Mouse (Mus musculus) urinary bladder, postnatal 25 days (tissue): ENCODE data around the gene Dab2.

Source experiments
- DNase-seq: peaks from one replicate; pipeline ENCODE4 v3.0.0; 2022; ENCODE audit warnings: low spot score

The Dab2 gene

GRCm38 (mm10) chr15:6299554-6299953, at the start of gene Dab2:
Gene Dab2 (plus strand): TSS chr15:6299788.
- no peak for DNase-seq

- no peak for DNase-seq
Measured at GRCm38 (mm10) chr15:6253471-6253870, 46.1 kb upstream of the Dab2 start.

GRCm38 (mm10) chr15:6254383-6254782, 45.2 kb upstream of the Dab2 start:
- DNase-seq = no peak

DNA sequence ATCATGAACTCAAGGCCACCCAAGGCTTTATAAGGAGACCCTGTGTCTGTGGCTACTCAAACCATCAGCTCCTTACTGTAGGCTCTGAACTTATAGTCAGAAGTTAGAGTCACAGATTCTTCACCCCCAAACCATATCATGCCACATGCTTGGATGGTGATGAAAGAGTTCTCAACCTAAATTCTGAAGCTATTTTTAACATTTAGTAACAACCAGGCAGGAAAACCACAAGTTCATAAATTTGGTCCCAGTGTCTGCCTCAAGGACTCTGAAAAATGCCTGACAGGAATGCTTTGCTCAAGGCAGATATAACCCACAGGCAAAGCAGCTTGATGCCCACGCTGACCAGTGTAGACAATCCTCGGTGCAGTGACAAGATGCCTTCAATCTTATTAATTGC, 42.5 kb upstream of the Dab2 start:
- no peak for DNase-seq

DNA sequence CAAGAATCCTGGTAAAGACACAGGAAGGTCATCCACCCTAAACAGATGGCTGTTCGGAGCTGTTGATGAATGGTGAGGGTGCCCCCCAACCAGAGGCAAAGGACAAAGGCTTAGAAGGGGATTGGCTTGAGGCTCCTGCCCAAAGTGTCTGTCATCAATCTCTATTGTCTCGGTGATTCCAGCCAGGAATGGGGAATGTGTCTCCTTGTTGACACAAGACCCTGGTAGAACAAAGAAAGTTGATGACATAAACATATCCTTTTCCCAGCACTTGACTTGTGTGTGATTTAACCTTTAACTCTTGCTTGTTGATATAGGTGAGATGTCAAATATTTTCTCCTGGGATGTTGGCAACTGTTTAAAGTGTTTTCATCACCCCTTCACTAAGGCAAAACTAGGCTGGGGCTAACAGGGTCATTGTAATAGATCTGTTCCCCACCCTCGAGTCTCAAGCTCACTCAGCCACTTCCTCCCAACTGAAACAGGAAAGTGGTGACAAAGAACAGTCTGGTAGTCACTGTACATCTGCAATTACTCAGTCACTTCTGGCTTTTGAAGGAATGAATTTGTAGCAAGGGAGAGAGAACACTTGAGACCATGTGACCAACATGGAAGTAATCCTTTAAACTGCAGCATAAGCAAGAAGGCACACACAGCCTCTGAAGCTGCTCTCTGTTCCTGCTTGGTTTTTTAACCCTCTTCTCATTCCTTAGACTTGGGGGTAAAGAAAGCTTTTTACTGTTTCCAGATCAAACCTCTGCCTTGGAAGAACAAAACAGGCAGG, 39.4 kb upstream of the Dab2 start:
- no peak for DNase-seq

DNA sequence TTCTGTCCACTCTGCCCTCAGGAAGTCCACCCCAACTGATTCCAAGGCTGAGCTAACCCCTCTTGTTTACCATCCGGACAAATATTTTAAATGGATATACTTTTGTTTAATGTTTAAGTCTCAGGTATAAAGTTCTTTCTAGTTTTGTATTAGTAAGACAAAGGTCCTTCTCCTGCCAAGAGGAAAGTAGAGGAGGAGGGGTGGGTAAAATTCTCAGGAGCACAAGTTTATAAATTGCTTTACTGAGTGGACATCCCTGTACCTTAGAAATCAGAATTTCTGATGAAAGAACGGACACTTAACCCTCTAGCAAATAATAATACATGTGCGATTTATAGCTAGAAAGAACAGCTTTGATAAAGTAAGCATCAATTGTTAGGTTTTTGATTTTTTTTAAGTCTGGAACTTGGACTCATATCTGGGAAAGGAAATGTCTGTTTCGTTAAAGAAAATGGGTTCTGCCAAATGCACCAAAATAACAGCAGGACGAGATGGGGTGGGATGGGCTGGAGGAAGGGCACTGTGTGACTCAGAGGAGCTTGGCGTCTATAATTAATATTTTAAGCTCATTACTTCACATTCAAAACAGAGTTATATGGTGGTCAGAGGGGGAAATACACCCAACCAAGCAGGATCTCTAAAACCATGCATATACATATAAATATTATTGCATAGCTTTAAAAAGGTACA, 38.7 kb upstream of the Dab2 start:
- no peak for DNase-seq

- DNase-seq = no peak
Measured at GRCm38 (mm10) chr15:6267147-6267758, 32.3 kb upstream of the Dab2 start.

- DNase-seq = no peak
Measured at GRCm38 (mm10) chr15:6278606-6279468, 20.8 kb upstream of the Dab2 start.

- DNase-seq = no peak
Measured at GRCm38 (mm10) chr15:6280021-6280451, 19.6 kb upstream of the Dab2 start.

- no peak for DNase-seq
Measured at GRCm38 (mm10) chr15:6283249-6283648, 16.3 kb upstream of the Dab2 start.

DNA sequence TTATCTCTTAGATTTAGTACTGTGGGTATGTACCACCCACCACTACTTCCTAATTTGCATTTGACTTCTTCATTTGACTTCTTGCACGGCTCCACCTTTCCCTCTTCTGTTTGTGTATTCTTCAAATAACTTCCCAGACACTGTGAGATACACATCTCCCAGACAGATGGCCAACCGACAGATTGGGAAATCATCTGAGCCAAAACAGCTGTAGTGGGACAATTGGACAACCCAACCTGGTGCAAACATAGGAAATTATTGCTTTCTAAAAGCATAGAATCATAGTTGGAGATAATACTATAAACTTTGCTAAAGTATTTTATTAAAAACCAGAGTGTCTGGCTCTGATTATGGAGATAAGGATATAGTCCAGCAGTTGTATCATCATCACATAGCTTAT, 3.5 kb upstream of the Dab2 start:
- DNase-seq = no peak

- no peak for DNase-seq
Measured at GRCm38 (mm10) chr15:6298726-6299125, 862 bp upstream of the Dab2 start.

GRCm38 (mm10) chr15:6302219-6302618, 2.6 kb downstream of the Dab2 start:
- DNase-seq = no peak

DNA sequence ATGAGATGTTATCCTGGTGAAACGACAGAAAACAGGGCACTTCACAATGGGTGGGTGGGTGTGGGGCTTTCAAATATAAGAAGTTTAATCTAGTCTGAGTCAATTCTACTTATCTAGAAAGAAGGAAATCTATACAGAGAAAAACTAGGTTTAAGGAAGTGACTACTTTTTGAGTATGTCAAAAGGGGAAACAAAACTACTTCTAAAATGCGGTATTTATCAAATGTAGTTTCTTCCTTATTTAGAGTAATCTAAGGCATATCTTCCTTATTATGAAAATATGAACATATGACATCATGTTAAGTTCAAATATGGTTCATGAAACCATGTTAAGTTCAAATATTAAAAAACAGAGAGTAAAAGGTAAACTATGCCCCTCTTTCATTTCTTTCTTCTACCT, 4.2 kb downstream of the Dab2 start:
- no peak for DNase-seq

GRCm38 (mm10) chr15:6309633-6310032, 10.0 kb downstream of the Dab2 start:
- no peak for DNase-seq

GRCm38 (mm10) chr15:6310417-6310816, 10.8 kb downstream of the Dab2 start:
- no peak for DNase-seq

GRCm38 (mm10) chr15:6312396-6312795, 12.8 kb downstream of the Dab2 start:
- DNase-seq = no peak

GRCm38 (mm10) chr15:6319352-6319751, 19.8 kb downstream of the Dab2 start:
- no peak for DNase-seq

DNA sequence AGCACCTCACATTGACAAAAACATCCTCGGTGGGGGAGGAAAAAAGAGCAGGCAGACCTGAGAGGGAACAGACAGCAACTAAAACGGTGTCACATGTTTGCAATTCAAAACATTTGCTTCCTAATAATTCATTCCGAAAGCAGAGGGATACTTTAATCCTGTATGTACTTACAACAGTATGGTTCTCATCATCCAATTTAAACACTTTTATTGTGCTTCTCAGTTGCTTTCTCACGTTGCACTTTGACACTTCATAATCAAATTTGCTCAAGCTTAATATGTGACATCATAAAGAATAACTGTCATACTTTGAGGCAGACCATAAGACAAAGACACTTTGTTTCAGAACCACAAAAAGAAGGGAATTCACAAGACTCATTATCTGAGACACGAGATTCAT, 20.9 kb downstream of the Dab2 start:
- DNase-seq = no peak

DNA sequence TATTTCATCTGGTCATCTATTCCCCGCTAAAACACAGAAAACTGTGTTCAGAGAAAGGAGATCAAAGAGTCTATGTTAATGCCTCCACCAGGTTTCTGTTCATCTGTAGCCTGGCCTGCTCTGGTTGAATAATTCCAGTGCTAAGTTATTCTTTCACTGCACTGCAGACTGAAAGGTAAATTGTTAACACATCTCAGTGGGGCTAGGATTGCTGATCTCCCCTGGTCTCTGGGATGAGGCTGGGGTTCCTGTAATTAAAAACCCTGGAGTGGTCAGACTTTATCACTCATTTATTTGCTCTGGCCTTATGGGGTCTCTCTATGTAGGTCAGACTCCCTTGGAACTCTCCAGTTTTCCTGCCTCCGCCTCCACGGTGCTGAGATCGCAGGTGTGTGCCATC, 21.7 kb downstream of the Dab2 start:
- no peak for DNase-seq

DNA sequence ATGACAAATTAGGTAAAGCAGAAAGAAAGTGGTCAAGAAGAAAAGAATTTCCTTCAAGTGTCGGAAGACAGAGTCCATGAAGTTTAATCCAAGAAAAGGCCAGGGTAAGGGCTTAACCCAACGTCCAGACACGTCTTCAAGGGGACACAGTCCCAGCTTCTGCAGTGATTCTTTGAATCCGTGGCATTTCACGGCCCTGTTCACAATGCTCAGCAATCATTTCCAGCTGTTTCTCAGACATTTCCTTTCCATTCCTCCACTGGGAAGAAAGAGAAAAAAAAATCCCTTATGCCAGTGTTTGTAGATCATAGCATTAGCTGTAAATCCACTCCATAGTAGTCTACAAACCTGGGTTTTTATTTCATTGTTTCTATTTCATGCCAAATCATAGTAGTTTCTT, 22.7 kb downstream of the Dab2 start:
- DNase-seq = no peak

DNA sequence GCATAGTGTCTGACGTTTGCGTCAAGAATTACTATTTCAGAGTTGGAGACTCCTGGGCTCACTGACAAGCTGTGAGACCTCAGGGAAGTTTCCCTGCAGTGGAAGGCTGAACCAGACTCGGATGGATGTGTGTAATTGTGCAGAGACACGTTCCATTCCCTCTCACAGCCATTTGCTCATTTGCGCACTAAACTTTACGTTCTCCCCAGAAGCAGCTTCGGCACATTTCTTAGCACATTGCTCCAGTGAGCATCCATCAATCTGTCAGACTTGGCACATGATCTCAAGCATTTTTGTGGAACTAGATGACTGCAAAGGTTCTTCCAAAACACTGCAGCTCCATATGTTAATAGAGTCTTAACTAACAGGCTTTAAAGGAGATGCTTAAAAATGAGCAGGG, 24.0 kb downstream of the Dab2 start:
- no peak for DNase-seq
